Mouse (Mus musculus): ENCODE data around the gene Mobp. TPM values are rescaled to one million over a fixed set of nuclear protein-coding genes. Genes with fewer than 3 reads are reported as not detected.

Gene Mobp
- total and polyA plus RNA-seq, 2 experiments from 2014 or later: 0.04 TPM; not detected in 1

DNA sequence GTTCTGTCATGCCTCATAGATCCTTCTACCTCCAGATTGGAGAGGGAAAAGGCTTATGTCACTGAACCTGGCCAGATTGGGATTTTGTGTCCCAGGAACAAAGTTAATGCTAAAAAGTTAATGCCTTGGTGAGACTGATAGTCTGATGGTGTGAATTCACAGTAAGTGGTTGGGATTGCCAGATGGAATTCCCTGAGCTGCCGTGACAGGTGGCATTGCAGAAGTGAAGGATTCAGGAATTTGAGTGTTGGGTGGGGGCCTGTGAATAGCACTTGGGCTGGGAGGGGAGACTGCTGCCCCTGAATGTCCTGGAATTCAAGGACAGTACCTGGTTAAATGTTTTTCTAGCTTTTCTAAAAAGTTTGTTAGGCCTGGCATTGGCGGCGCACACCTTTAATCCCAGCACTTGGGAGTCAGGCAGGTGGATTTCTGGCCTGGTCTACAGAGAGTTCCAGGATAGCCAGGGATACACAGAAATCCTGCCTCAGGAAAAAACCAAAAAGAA, 17.7 kb upstream of the Mobp start:
- no peaks in the 10 kb centered on the region for H3K9me3 ChIP-seq (replicated peaks; ENCODE audit: control insufficient read depth, low read length)
- H3K4me1 ChIP-seq (ENCODE audit: control insufficient read depth, insufficient read depth): peaks cover 14% of the 10 kb centered on the region
- H3K27me3 ChIP-seq (ENCODE audit: control insufficient read depth, insufficient read depth, low read length): no peaks in the 10 kb centered on the region
- H3K4me2 ChIP-seq (ENCODE audit: low read depth, low read length): no peak overlapping the region
- TF ChIP-seq EP300 (IDR thresholded peaks at IDR 0.05; ENCODE audit: low read depth) (no peak), CTCF (IDR thresholded peaks at IDR 0.05; ENCODE audit: low read depth) (no peak)
- WGBS: 80% methylated on average over 3 of the region's 3 CpGs
- ATAC-seq (ENCODE audit: insufficient read depth, low read depth) (no peak), DNase-seq (ENCODE audit: low spot score) (no peak)
- no peak overlapping the region for H3K27ac ChIP-seq (ENCODE audit: low read depth)
- H3K9ac ChIP-seq (replicated peaks; ENCODE audit: low read depth, low read length): no peak overlapping the region
- H3K4me3 ChIP-seq (ENCODE audit: low read depth, low read length): no peak overlapping the region
- peaks cover 40% of the 10 kb centered on the region for H3K36me3 ChIP-seq (replicated peaks; ENCODE audit: control insufficient read depth, insufficient read depth, low read length)

DNA sequence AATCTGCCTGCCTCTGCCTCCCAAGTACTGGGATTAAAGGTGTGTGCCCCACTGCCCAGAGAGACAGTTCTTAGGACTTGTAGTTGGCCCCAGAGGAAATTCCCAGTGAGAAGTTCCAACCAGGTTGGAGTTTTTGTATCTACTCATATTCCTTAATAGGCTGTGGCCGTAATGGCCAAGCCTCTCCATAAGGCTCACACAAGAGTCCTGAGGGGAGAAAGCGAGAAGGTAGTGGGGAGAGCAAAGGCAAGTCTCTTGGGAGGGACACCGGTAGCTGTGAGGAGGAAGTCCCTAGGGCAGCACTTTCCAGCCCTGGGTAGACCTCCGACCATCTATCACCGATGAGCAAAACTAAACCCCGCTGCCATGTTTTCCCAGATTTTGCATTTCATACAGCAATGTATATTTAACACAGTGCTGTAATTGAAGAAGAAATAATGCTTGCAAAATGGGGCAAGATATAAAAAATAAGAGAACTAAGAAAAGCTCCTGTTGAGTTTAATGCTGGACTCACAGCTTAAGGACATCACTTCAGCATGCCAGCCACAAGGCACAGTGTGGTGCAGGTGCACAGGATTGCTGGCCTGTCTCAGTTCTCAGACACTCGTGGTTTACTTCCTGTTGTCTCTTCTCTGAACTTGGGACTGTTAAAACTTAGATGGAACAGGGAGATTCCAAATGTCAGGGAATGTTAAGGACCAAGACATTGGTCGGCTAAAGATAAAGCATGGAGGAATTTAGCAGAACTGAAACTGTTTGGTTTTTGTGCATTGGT, 16.3 kb upstream of the Mobp start:
- TF ChIP-seq CTCF (IDR thresholded peaks at IDR 0.05; ENCODE audit: low read depth) (no peak), EP300 (IDR thresholded peaks at IDR 0.05; ENCODE audit: low read depth) (no peak)
- Histone ChIP-seq H3K4me3 (ENCODE audit: low read depth, low read length) (no peak overlapping the region), H3K27ac (ENCODE audit: low read depth) (no peak overlapping the region), H3K4me2 (ENCODE audit: low read depth, low read length) (no peak overlapping the region), H3K4me1 (ENCODE audit: control insufficient read depth, insufficient read depth) (peaks cover 12% of the 10 kb centered on the region), H3K36me3 (replicated peaks; ENCODE audit: control insufficient read depth, insufficient read depth, low read length) (peaks cover 40% of the 10 kb centered on the region), H3K9ac (replicated peaks; ENCODE audit: low read depth, low read length) (no peak overlapping the region), H3K9me3 (replicated peaks; ENCODE audit: control insufficient read depth, low read length) (no peaks in the 10 kb centered on the region), H3K27me3 (ENCODE audit: control insufficient read depth, insufficient read depth, low read length) (no peaks in the 10 kb centered on the region)
- 37% methylated on average over 8 of the region's 8 CpGs for WGBS
- no peak for DNase-seq (ENCODE audit: low spot score)
- ATAC-seq (ENCODE audit: insufficient read depth, low read depth): no peak

DNA sequence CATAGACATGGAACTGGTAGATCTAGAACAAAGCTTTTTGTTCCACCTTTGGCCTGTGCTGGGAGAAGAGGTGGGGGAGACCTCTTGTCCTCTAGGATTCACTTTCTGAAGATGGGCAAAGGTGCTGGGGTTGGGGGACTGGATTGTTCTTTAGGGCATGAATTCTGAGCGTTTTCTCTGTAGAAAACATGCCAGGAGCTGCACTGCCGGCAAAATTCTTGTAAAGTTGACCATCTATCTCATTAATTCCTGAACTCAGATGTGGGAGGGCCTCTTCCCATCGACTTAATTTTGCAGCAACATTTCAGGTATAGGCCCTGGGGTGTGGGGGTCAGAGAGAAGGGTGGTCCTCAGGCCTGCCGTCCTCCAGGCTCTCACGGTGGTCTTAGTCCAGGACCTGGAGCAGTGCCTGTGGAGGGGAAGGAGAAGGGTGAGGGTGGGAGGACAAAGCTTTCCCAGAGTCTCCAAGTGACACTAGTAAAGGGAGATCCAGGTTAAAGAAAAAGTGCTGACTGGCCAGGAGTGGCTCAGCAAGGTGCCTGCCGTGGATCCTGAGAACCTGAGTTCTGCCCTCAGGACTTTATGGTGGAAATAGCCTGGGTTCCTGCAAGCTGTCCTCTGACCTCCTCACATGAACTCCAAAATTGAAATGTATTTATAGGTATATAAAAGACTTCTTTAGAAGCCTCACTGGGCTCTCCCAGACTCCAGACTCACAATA, 15.6 kb upstream of the Mobp start:
- H3K4me1 ChIP-seq (ENCODE audit: control insufficient read depth, insufficient read depth): peaks cover 4% of the 10 kb centered on the region; the same call in 1 of the 2 replicates
- no peak overlapping the region for H3K27ac ChIP-seq (ENCODE audit: low read depth)
- ATAC-seq (ENCODE audit: insufficient read depth, low read depth): no peak
- no peak for DNase-seq (ENCODE audit: low spot score)
- H3K9ac ChIP-seq (replicated peaks; ENCODE audit: low read depth, low read length): no peak overlapping the region
- no peak overlapping the region for H3K4me2 ChIP-seq (ENCODE audit: low read depth, low read length)
- no peaks in the 10 kb centered on the region for H3K27me3 ChIP-seq (ENCODE audit: control insufficient read depth, insufficient read depth, low read length)
- no peak overlapping the region for H3K4me3 ChIP-seq (ENCODE audit: low read depth, low read length)
- no peaks in the 10 kb centered on the region for H3K9me3 ChIP-seq (replicated peaks; ENCODE audit: control insufficient read depth, low read length)
- TF ChIP-seq CTCF (IDR thresholded peaks at IDR 0.05; ENCODE audit: low read depth) (no peak), EP300 (IDR thresholded peaks at IDR 0.05; ENCODE audit: low read depth) (no peak)
- 46% methylated on average over 6 of the region's 6 CpGs for WGBS
- H3K36me3 ChIP-seq (replicated peaks; ENCODE audit: control insufficient read depth, insufficient read depth, low read length): peaks cover 40% of the 10 kb centered on the region

DNA sequence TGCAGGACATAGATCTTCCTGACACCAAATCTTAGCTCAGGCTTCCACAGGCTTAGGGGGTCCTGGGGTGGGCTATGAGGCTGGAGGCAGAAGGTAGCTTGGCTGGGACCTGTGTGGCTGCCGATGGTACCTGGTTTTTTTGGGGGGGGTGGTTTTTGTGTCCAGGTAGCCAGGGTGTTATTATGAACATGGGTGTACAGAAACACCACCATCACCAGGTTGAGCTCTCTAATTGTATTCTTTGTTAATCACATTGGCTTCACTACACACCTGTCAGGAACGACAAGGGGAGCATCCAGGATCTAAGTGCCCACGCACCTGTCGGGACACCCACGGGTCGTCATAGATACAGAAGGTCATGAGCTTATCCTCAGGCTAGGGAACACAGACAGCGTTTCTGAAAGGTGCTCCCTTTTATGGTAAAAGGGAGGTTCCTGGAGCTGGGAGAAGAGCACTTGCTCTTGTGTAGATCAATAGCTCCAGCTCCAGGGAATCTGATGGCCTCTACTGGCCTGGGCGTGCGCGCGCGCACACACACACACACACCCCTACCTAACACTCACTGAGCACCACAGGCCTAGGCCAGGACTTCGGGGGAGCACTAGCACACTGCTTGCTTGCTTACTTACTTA, 14.9 kb upstream of the Mobp start:
- Histone ChIP-seq H3K36me3 (replicated peaks; ENCODE audit: control insufficient read depth, insufficient read depth, low read length) (peaks cover 32% of the 10 kb centered on the region), H3K9me3 (replicated peaks; ENCODE audit: control insufficient read depth, low read length) (no peaks in the 10 kb centered on the region), H3K4me2 (ENCODE audit: low read depth, low read length) (no peak overlapping the region), H3K4me3 (ENCODE audit: low read depth, low read length) (no peak overlapping the region), H3K27ac (ENCODE audit: low read depth) (no peak overlapping the region), H3K9ac (replicated peaks; ENCODE audit: low read depth, low read length) (no peak overlapping the region), H3K27me3 (ENCODE audit: control insufficient read depth, insufficient read depth, low read length) (no peaks in the 10 kb centered on the region), H3K4me1 (ENCODE audit: control insufficient read depth, insufficient read depth) (no peaks in the 10 kb centered on the region)
- 73% methylated on average over 13 of the region's 13 CpGs for WGBS
- no peak for DNase-seq (ENCODE audit: low spot score)
- no peak for TF ChIP-seq EP300 (IDR thresholded peaks at IDR 0.05; ENCODE audit: low read depth)
- TF ChIP-seq CTCF (IDR thresholded peaks at IDR 0.05; ENCODE audit: low read depth): no peak
- ATAC-seq (ENCODE audit: insufficient read depth, low read depth): no peak

DNA sequence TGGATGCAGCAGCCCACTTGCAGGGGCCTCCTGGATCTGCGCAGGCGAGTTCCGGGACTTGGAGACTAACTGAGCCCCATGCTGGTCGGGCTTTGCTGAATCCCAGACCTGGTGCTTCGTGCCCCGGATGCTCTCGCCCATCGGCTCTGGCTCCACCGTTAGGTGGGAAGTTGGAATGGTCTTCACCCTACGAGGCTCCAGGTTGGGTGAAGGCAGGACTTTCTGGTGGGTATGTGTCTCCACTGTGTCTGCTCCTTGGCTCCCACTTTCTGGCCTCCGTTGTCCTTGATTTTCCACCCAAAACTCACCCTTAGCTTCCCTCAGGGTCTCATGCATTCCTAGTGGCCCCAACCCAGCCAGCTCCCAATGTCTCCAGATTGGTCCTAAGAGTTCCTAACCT, 14.1 kb upstream of the Mobp start:
- Histone ChIP-seq H3K4me3 (ENCODE audit: low read depth, low read length) (no peak overlapping the region), H3K4me2 (ENCODE audit: low read depth, low read length) (no peak overlapping the region), H3K27ac (ENCODE audit: low read depth) (no peak overlapping the region), H3K9ac (replicated peaks; ENCODE audit: low read depth, low read length) (no peak overlapping the region), H3K36me3 (replicated peaks; ENCODE audit: control insufficient read depth, insufficient read depth, low read length) (peaks cover 24% of the 10 kb centered on the region), H3K9me3 (replicated peaks; ENCODE audit: control insufficient read depth, low read length) (no peaks in the 10 kb centered on the region), H3K4me1 (ENCODE audit: control insufficient read depth, insufficient read depth) (no peaks in the 10 kb centered on the region), H3K27me3 (ENCODE audit: control insufficient read depth, insufficient read depth, low read length) (no peaks in the 10 kb centered on the region)
- ATAC-seq (ENCODE audit: insufficient read depth, low read depth) (no peak), DNase-seq (ENCODE audit: low spot score) (no peak)
- WGBS: 87% methylated on average over 11 of the region's 11 CpGs
- TF ChIP-seq CTCF (IDR thresholded peaks at IDR 0.05; ENCODE audit: low read depth) (no peak), EP300 (IDR thresholded peaks at IDR 0.05; ENCODE audit: low read depth) (no peak)

All from heart, postnatal 0 days (tissue).